Mouse (Mus musculus) gastrocnemius, adult 2 months (tissue): ENCODE results near the gene Cfap97d2. TPM values are rescaled to one million over a fixed set of nuclear protein-coding genes. Genes with fewer than 3 reads are reported as not detected.

Source experiments
- DNase-seq: peaks from one replicate; pipeline ENCODE4 v3.0.0; 2022
- H3K27ac ChIP-seq: fragments of 200-600 bp; 2 replicates; pipeline ENCODE4 v1.8.1; 2022; ENCODE audit warnings: mild to moderate bottlenecking
- H3K4me3 ChIP-seq: fragments of 200-600 bp; 2 replicates; pipeline ENCODE4 v1.8.1; 2022; ENCODE audit warnings: mild to moderate bottlenecking, moderate library complexity
- CTCF ChIP-seq: fragments of 200-600 bp; IDR thresholded peaks from 2 replicates; pipeline ENCODE4 v1.8.1; 2022; ENCODE audit warnings: antibody characterized with exemption, mild to moderate bottlenecking, moderate library complexity
- intact Hi-C: fragments of 180-260 bp; cut with DNase I; formaldehyde crosslinking; loops from one replicate; pipeline ENCODE4 v1.15.1; 2025
- long read RNA-seq, 2 experiments: library from polyadenylated mRNA; stranded (forward); transcript quantifications; one replicate each; pipeline ENCODE4 v2.0.0; 2021
- total RNA-seq, 2 experiments: library from RNA; stranded (reverse); gene quantifications; 2 replicates each; pipeline ENCODE4 v1.2.3; 2021

The Cfap97d2 gene
- not detected for total RNA-seq
- long read RNA-seq, experiment 1, result 0 reads
- long read RNA-seq, experiment 2, result 0 reads

- no peak within 1 kb of the TSS for H3K27ac ChIP-seq
- H3K4me3 ChIP-seq, result no peak within 1 kb of the TSS
- DNase-seq, result peak; percentile 56
- intact Hi-C loops, result no loop called here
- TF ChIP-seq CTCF, result no peak
Observed at GRCm38 (mm10) chr8:13705668-13706067, at the start of gene Cfap97d2. Gene Cfap97d2 (plus strand): TSS chr8:13705889.

- Histone ChIP-seq H3K27ac (peak overlapping the region; percentile 85), H3K4me3 (peak overlapping the region; percentile 34)
- intact Hi-C loops, result no loop called here
- no peak for DNase-seq
- TF ChIP-seq CTCF, result no peak
Observed at GRCm38 (mm10) chr8:13657479-13657878, 48.2 kb upstream of the Cfap97d2 start.

- intact Hi-C loops, result no loop called here
- peak; percentile 12 for DNase-seq
- H3K4me3 ChIP-seq, result no peak overlapping the region
- H3K27ac ChIP-seq, result peak overlapping the region; percentile 38; the same call in 1 of the 2 replicates
- TF ChIP-seq CTCF, result no peak
Observed at GRCm38 (mm10) chr8:13660323-13660722, 45.4 kb upstream of the Cfap97d2 start.

DNA sequence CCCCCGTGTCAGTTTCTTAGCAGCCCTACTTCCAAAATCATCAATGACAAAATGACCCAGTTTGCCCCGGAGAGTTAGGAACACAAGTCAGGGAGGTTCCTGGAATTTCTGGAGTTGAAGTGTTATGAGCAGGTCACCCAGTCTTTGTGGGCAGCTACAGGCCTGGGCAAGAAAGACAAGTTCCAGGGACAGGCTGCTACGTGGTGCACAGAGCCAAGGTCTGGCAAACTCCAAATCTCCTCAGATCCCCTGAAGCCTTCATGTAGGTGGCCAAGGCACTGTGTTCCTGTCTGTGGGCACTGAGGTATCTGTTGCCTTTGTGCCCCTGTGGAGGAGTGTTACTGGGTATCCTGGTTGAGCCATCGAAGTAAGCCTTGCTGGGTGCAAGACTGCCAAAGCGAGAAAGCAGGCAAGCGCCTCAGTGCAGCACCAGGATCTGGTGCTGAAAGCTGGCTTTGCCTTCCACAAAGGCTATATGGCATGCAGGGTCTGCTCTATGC, 40.9 kb upstream of the Cfap97d2 start:
- no peak overlapping the region for H3K4me3 ChIP-seq
- peak overlapping the region; percentile 98 for H3K27ac ChIP-seq
- TF ChIP-seq CTCF, result no peak
- no peak for DNase-seq
- intact Hi-C loops, result loop anchor here (2.0 kb wide), 1 partner anchor 14 kb away; no protein-coding TSS in a partner anchor

DNA sequence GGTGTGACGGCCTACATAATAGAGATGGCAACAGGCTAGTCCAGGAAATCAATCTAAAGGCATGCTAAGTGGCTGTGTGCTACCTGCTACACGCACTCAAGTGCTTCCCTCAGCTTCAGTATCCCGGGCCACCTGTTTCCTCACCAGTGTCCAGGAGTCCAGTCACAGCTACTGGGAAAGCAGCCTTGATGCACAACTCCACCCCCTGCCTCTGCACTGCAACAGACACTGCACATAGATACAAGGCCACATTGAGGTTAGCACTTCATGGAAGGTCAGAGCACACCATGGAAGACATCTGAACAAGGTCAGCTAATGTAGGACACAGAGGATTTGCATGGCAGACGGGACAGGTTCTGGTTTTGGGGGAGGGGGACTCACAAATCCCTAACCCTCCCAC, 40.2 kb upstream of the Cfap97d2 start:
- intact Hi-C loops, result loop anchor here (2.0 kb wide), 1 partner anchor 15 kb away; no protein-coding TSS in a partner anchor
- H3K4me3 ChIP-seq, result peak overlapping the region; percentile 1
- peak overlapping the region; percentile 98 for H3K27ac ChIP-seq
- TF ChIP-seq CTCF, result no peak
- DNase-seq, result no peak

DNA sequence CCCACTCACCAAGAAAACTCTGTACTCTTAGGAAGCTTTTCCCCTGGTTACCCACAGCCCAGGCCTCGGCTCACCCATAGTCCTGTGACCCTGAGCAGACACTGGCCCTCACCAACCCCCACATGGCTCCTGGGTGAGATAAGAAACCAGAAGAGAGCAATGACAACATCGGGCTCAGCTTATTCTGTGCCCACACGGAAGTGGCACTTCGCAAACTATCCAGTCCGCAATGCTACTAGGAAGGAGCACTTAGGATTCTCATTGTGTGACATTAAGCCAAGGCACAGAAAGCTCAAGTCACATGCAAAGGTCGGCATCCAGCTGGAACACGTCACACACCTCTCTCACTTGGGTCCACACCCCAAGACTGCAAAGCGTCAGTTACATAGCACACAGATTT, 39.7 kb upstream of the Cfap97d2 start:
- TF ChIP-seq CTCF, result no peak
- Histone ChIP-seq H3K27ac (peak overlapping the region; percentile 98), H3K4me3 (peak overlapping the region; percentile 1; the same call in 1 of the 2 replicates)
- intact Hi-C loops, result loop anchor here (2.0 kb wide), 1 partner anchor 15 kb away; no protein-coding TSS in a partner anchor
- no peak for DNase-seq

- intact Hi-C loops, result no loop called here
- DNase-seq, result peak; percentile 53
Observed at GRCm38 (mm10) chr8:13667917-13668316, 37.8 kb upstream of the Cfap97d2 start.

GRCm38 (mm10) chr8:13668367-13668766, 37.3 kb upstream of the Cfap97d2 start:
- peak; percentile 85 for DNase-seq
- H3K4me3 ChIP-seq, result peak overlapping the region; percentile 17; the same call in 1 of the 2 replicates
- peak overlapping the region; percentile 98 for H3K27ac ChIP-seq
- intact Hi-C loops, result no loop called here
- TF ChIP-seq CTCF, result no peak

More at GRCm38 (mm10) chr8:13667917-13668316, 37.8 kb upstream of the Cfap97d2 start:
- H3K4me3 ChIP-seq, result no peak overlapping the region; the same call in 1 of the 2 replicates
- H3K27ac ChIP-seq, result peak overlapping the region; percentile 98
- peak; percentile 43; the same call in 1 of the 2 replicates for TF ChIP-seq CTCF

GRCm38 (mm10) chr8:13670011-13670471, 35.6 kb upstream of the Cfap97d2 start:
- intact Hi-C loops, result no loop called here
- TF ChIP-seq CTCF, result no peak
- H3K4me3 ChIP-seq, result peak overlapping the region; percentile 46
- DNase-seq, result peak; percentile 67
- peak overlapping the region; percentile 98 for H3K27ac ChIP-seq

GRCm38 (mm10) chr8:13671246-13672003, 34.3 kb upstream of the Cfap97d2 start:
- intact Hi-C loops, result no loop called here
- TF ChIP-seq CTCF, result no peak
- peak; percentile 29 for DNase-seq
- Histone ChIP-seq H3K4me3 (no peak overlapping the region), H3K27ac (peak overlapping the region; percentile 98)

GRCm38 (mm10) chr8:13673215-13673614, 32.5 kb upstream of the Cfap97d2 start:
- peak; percentile 62 for TF ChIP-seq CTCF
- peak; percentile 78 for DNase-seq
- intact Hi-C loops, result no loop called here
- Histone ChIP-seq H3K4me3 (peak overlapping the region; percentile 97), H3K27ac (peak overlapping the region; percentile 98)

GRCm38 (mm10) chr8:13674294-13675010, 31.2 kb upstream of the Cfap97d2 start:
- TF ChIP-seq CTCF, result peak; percentile 14; the same call in 1 of the 2 replicates
- peak; percentile 81 for DNase-seq
- intact Hi-C loops, result no loop called here
- Histone ChIP-seq H3K4me3 (peak overlapping the region; percentile 97), H3K27ac (peak overlapping the region; percentile 98)
